Mouse (Mus musculus): ENCODE data around the gene 4930572O03Rik. TPM values are rescaled to one million over a fixed set of nuclear protein-coding genes. Genes with fewer than 3 reads are reported as not detected.
"Not testable (repeated sequence)": the region's sequence is repeated elsewhere in the genome, so short reads cannot be mapped to it uniquely, and the experiment has no call there.

4930572O03Rik gene
- polyA plus RNA-seq, 1 experiment from 2014 or later: not detected

DNA sequence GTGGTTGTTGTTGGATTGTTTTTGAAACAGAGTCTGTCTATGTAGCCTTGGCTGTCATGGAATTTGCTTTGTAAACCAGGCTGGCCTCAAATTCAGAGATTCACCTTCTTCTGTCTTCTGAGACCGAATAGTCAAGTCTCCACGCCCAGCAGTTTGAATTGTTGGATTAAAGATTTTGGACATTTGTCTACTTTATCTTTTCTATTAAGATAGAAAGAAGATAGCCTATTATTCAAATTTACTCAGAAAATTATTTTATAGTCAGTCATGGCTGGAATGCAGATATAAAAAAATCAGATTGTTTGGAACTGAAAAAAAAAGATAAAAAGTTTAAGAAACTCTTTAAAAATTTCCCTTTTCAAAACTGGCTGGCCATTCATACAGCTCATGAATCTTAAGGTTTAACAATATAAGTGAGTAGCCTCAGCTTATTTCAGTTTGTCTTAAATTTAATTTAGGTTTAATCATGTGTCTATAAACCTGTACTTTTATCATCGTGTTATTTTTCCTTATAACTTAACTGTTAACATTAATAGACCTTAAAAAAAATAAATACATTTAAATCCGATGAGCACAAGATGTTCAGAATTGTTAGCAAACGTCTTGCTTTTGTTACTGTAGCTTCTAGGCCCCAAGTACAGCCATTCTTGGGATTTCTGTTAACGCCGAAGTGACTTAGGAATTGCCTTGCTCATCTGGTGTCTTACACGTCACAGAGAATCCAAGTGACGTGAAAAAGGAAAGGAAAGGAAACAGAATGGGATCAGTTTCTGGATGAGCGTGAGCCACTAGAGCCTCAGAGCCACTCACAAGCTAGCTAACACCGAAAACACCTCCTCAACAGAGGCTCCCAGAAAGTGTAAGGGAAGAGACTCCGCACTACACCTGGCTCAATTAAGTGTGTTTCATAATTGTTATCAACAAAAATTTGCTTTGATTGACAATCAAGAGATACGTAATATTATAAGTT lies 23.4 kb upstream of the 4930572O03Rik start:
- WGBS: 70% methylated on average over 13 of the region's 13 CpGs

DNA sequence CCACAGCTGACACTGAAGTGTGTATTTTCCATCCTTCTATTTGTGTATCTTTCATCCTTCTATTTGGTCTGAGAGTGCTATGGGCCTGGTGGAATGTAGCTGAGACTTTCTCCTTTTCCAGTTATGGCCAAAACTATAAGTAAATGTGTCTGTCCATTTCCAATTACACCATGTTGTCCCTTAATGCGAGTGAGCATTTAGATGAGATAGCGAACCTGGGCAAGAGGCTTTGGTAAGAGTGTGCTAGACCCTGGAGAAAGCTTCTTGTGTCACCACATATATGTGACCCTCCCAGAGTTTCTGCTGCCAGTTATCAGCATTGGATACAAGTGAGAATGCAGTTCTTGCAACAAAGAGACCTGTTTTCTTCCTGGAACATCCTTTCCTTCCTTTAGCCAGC lies 22.0 kb upstream of the 4930572O03Rik start:
- not testable (repeated sequence) for H3K4me1 ChIP-seq (ENCODE audit: control insufficient read depth, insufficient read depth, low read length); H3K27me3 ChIP-seq (ENCODE audit: control insufficient read depth, insufficient read depth, low read length); H3K27ac ChIP-seq (replicated peaks; ENCODE audit: low read depth, low read length); H3K4me2 ChIP-seq (ENCODE audit: low read depth, low read length); DNase-seq (ENCODE audit: low spot score); H3K9ac ChIP-seq (replicated peaks; ENCODE audit: low read length); H3K4me3 ChIP-seq (ENCODE audit: low read depth, low read length); ATAC-seq (replicated peaks; ENCODE audit: insufficient number of reproducible peaks, low FRiP score, low TSS enrichment, low read depth); H3K36me3 ChIP-seq (replicated peaks; ENCODE audit: control insufficient read depth, insufficient read depth, low read depth, low read length); H3K9me3 ChIP-seq (replicated peaks; ENCODE audit: control insufficient read depth, low read length)
- 64% methylated on average over 2 of the region's 2 CpGs for WGBS

More for the DNA sequence above, 23.4 kb upstream of the 4930572O03Rik start:
- H3K27me3 ChIP-seq (ENCODE audit: control insufficient read depth, insufficient read depth, low read length); ATAC-seq (replicated peaks; ENCODE audit: insufficient number of reproducible peaks, low FRiP score, low TSS enrichment, low read depth); H3K36me3 ChIP-seq (replicated peaks; ENCODE audit: control insufficient read depth, insufficient read depth, low read depth, low read length); H3K9ac ChIP-seq (replicated peaks; ENCODE audit: low read length); H3K4me3 ChIP-seq (ENCODE audit: low read depth, low read length); H3K27ac ChIP-seq (replicated peaks; ENCODE audit: low read depth, low read length); H3K4me2 ChIP-seq (ENCODE audit: low read depth, low read length); DNase-seq (ENCODE audit: low spot score); H3K9me3 ChIP-seq (replicated peaks; ENCODE audit: control insufficient read depth, low read length); H3K4me1 ChIP-seq (ENCODE audit: control insufficient read depth, insufficient read depth, low read length): not testable (repeated sequence)

DNA sequence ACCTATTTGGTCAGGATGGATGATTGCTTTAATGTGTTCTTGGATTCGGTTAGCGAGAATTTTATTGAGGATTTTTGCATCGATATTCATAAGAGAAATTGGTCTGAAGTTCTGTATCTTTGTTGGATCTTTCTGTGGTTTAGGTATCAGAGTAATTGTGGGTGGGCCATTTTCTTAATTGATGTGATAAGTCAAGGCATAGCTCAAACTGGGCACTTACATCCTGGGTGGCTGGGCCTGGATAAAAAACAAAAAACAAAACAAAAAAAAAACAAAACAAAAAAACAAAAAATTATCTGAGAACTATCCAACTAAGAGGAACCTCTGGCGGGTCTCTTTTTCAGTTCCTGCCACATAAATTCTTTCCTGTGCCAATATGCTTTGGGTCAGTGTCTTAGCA lies 20.9 kb upstream of the 4930572O03Rik start:
- not testable (repeated sequence) for ATAC-seq (replicated peaks; ENCODE audit: insufficient number of reproducible peaks, low FRiP score, low TSS enrichment, low read depth); H3K27me3 ChIP-seq (ENCODE audit: control insufficient read depth, insufficient read depth, low read length); H3K4me2 ChIP-seq (ENCODE audit: low read depth, low read length); H3K36me3 ChIP-seq (replicated peaks; ENCODE audit: control insufficient read depth, insufficient read depth, low read depth, low read length); H3K9ac ChIP-seq (replicated peaks; ENCODE audit: low read length); H3K27ac ChIP-seq (replicated peaks; ENCODE audit: low read depth, low read length); H3K4me1 ChIP-seq (ENCODE audit: control insufficient read depth, insufficient read depth, low read length); H3K9me3 ChIP-seq (replicated peaks; ENCODE audit: control insufficient read depth, low read length); H3K4me3 ChIP-seq (ENCODE audit: low read depth, low read length); DNase-seq (ENCODE audit: low spot score)
- WGBS: 75% methylated on average over 2 of the region's 4 CpGs

DNA sequence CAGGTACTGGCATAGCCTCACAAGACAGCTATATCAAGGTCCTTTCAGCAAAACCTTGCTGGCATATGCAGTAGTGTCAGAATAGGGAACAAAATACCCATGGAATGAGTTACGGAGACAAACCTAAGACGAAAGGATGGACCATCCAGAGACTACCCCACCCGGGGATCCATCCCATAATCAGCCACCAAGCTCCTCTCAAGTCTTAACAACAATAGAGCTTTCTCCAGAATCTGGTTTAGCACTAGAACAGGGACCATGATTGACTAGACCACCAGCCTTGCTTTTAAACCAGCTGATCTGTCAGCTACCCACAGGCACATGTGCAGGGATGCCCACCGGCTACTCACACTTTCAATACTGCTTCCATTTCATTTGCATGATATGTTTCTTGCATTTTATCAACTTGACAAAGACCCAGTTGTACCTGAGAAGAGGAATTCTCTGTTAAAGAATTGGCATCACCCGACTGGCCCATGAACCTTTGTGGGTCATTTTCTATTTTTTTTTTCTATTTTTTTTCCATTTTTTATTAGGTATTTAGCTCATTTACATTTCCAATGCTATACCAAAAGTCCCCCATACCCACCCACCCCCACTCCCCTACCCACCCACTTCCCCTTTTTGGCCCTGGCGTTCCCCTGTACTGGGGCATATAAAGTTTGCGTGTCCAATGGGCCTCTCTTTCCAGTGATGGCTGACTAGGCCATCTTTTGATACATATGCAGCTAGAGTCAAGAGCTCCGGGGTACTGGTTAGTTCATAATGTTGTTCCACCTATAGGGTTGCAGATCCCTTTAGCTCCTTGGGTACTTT lies 17.8 kb upstream of the 4930572O03Rik start:
- DNase-seq (ENCODE audit: low spot score); H3K36me3 ChIP-seq (replicated peaks; ENCODE audit: control insufficient read depth, insufficient read depth, low read depth, low read length); H3K9ac ChIP-seq (replicated peaks; ENCODE audit: low read length); H3K27me3 ChIP-seq (ENCODE audit: control insufficient read depth, insufficient read depth, low read length); H3K4me2 ChIP-seq (ENCODE audit: low read depth, low read length); H3K4me3 ChIP-seq (ENCODE audit: low read depth, low read length); H3K4me1 ChIP-seq (ENCODE audit: control insufficient read depth, insufficient read depth, low read length); H3K27ac ChIP-seq (replicated peaks; ENCODE audit: low read depth, low read length); H3K9me3 ChIP-seq (replicated peaks; ENCODE audit: control insufficient read depth, low read length): not testable (repeated sequence)
- WGBS: 88% methylated on average over 5 of the region's 8 CpGs
- ATAC-seq (replicated peaks; ENCODE audit: insufficient number of reproducible peaks, low FRiP score, low TSS enrichment, low read depth): peak; percentile 65; the same call in 1 of the 2 replicates

DNA sequence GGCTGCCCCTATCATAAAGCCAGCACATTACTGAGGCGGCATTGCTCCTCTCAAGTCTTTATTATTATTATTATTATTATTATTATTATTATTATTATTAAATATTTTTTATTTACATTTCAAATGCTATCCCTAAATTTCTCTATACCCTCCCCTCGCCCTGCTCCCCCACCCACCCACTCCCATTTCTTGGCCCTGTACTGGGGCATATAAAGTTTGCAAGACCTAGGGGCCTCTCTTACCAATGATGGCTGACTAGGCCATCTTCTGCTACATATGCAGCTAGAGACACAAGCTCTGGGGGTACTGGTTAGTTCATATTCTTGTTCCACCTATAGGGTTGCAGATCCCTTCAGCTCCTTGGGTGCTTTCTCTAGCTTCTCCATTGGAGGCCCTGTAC lies 17.1 kb upstream of the 4930572O03Rik start:
- not testable (repeated sequence) for H3K36me3 ChIP-seq (replicated peaks; ENCODE audit: control insufficient read depth, insufficient read depth, low read depth, low read length); H3K27ac ChIP-seq (replicated peaks; ENCODE audit: low read depth, low read length); DNase-seq (ENCODE audit: low spot score); H3K9ac ChIP-seq (replicated peaks; ENCODE audit: low read length); H3K27me3 ChIP-seq (ENCODE audit: control insufficient read depth, insufficient read depth, low read length); H3K4me1 ChIP-seq (ENCODE audit: control insufficient read depth, insufficient read depth, low read length); ATAC-seq (replicated peaks; ENCODE audit: insufficient number of reproducible peaks, low FRiP score, low TSS enrichment, low read depth); H3K4me3 ChIP-seq (ENCODE audit: low read depth, low read length); H3K9me3 ChIP-seq (replicated peaks; ENCODE audit: control insufficient read depth, low read length); H3K4me2 ChIP-seq (ENCODE audit: low read depth, low read length)
- 83% methylated on average over 2 of the region's 2 CpGs for WGBS

DNA sequence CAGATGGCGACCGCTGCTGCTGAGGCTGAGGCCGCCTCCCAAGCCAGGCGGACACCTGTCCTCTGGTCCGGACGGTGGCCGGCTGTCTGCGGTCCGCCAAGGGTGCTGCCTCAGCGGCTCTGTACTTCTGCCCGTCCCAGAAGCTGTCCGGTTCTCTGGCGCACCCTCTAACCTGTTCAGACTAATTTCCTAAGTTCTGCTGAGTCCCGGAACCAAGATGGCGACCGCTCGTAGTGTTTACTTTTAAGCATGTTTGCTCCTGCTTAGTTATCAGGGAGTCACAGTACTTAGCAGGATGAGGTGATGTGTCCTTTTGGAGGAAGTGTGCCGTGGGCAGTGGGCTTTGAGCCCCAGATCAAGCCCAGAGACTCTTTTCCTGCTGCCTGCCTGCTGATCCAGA lies 13.9 kb upstream of the 4930572O03Rik start:
- not testable (repeated sequence) for H3K4me1 ChIP-seq (ENCODE audit: control insufficient read depth, insufficient read depth, low read length)

DNA sequence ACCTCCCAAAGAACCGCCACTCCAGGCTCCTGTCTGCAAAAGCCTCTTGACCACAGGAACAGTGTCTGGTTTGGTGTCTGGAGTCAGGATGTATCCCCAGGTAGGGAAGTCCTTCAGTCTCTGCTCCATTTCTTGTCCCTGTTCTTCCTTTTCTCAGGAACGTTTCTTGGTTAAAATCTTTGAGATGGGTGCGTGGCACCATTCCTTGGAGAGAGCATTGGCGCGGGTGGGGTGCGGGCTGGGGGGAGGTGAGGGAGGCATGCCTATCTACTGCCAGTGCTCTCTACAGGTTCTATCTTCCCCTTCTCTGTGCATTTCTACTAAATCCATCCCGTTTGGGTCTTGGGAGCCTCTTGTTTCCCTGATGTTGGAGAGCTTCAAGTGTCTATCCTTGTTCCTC lies 7.0 kb upstream of the 4930572O03Rik start:
- H3K4me3 ChIP-seq (ENCODE audit: low read depth, low read length); H3K36me3 ChIP-seq (replicated peaks; ENCODE audit: control insufficient read depth, insufficient read depth, low read depth, low read length); H3K9ac ChIP-seq (replicated peaks; ENCODE audit: low read length); ATAC-seq (replicated peaks; ENCODE audit: insufficient number of reproducible peaks, low FRiP score, low TSS enrichment, low read depth); H3K4me1 ChIP-seq (ENCODE audit: control insufficient read depth, insufficient read depth, low read length); DNase-seq (ENCODE audit: low spot score); H3K4me2 ChIP-seq (ENCODE audit: low read depth, low read length); H3K27ac ChIP-seq (replicated peaks; ENCODE audit: low read depth, low read length); H3K9me3 ChIP-seq (replicated peaks; ENCODE audit: control insufficient read depth, low read length); H3K27me3 ChIP-seq (ENCODE audit: control insufficient read depth, insufficient read depth, low read length): not testable (repeated sequence)
- WGBS: 70% methylated on average over 7 of the region's 7 CpGs

More for the DNA sequence above, 13.9 kb upstream of the 4930572O03Rik start:
- not testable (repeated sequence) for H3K27ac ChIP-seq (replicated peaks; ENCODE audit: low read depth, low read length); H3K4me2 ChIP-seq (ENCODE audit: low read depth, low read length); H3K4me3 ChIP-seq (ENCODE audit: low read depth, low read length); H3K27me3 ChIP-seq (ENCODE audit: control insufficient read depth, insufficient read depth, low read length); H3K9ac ChIP-seq (replicated peaks; ENCODE audit: low read length); H3K9me3 ChIP-seq (replicated peaks; ENCODE audit: control insufficient read depth, low read length); DNase-seq (ENCODE audit: low spot score); H3K36me3 ChIP-seq (replicated peaks; ENCODE audit: control insufficient read depth, insufficient read depth, low read depth, low read length)
- 87% methylated on average over 7 of the region's 18 CpGs for WGBS
- peak; percentile 52; the same call in 1 of the 2 replicates for ATAC-seq (replicated peaks; ENCODE audit: insufficient number of reproducible peaks, low FRiP score, low TSS enrichment, low read depth)

DNA sequence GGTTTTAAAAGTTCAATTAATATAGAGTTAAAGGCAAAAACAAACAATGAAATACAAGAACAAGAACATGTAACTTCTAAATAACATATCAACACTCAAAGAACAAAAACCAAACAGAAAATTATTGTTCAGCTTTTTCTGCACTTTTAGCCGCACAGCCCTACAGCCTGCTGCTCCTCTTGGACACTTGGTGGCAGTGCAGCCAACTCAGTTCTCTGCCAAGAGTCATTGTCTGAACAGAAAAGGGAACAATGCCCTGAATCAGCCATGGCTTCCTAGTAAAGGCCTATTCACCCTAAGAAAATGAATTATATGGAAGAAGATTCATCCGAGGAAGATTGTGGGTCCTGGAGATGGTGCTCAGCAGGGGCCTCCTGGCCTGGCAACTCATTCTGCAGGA lies 4.5 kb downstream of the 4930572O03Rik start:
- not testable (repeated sequence) for H3K36me3 ChIP-seq (replicated peaks; ENCODE audit: control insufficient read depth, insufficient read depth, low read depth, low read length); ATAC-seq (replicated peaks; ENCODE audit: insufficient number of reproducible peaks, low FRiP score, low TSS enrichment, low read depth); H3K4me2 ChIP-seq (ENCODE audit: low read depth, low read length); H3K27ac ChIP-seq (replicated peaks; ENCODE audit: low read depth, low read length); H3K9me3 ChIP-seq (replicated peaks; ENCODE audit: control insufficient read depth, low read length); H3K4me1 ChIP-seq (ENCODE audit: control insufficient read depth, insufficient read depth, low read length); H3K9ac ChIP-seq (replicated peaks; ENCODE audit: low read length); H3K27me3 ChIP-seq (ENCODE audit: control insufficient read depth, insufficient read depth, low read length); H3K4me3 ChIP-seq (ENCODE audit: low read depth, low read length)
- 86% methylated on average over 2 of the region's 2 CpGs for WGBS
- peak; percentile 8 for DNase-seq (ENCODE audit: low spot score)

All from embryonic facial prominence, embryonic 11.5 days (tissue).